Mouse (Mus musculus) G1E (cell line): ENCODE measurements at regions not wholly inside any gene's neighbourhood (a gene's known extent, or its start where the extent isn't known, plus 50 kb on each side); places are given as distances from the start of the nearest gene placed in this dataset.

Experiments
- ATAC-seq: 2 replicates; pipeline ENCODE4 v1.8.0; 2016; ENCODE audit warnings: mild to moderate bottlenecking; ENCODE audit not compliant: insufficient number of reproducible peaks, poor library complexity, low FRiP score, severe bottlenecking; ENCODE audit errors: extremely low read depth
- DNase-seq: peaks from one replicate; pipeline ENCODE4 v3.0.0; 2012; ENCODE audit warnings: low spot score
- H3K27me3 ChIP-seq: 2 replicates; pipeline ENCODE4 v1.6.1; 2012; ENCODE audit warnings: mild to moderate bottlenecking, low read length, inconsistent platforms; ENCODE audit not compliant: insufficient read depth
- H3K36me3 ChIP-seq: replicated peaks from 2 replicates; pipeline ENCODE3; 2012; ENCODE audit warnings: mild to moderate bottlenecking, inconsistent platforms
- H3K4me1 ChIP-seq: 2 replicates; pipeline ENCODE4 v1.6.1; 2012; ENCODE audit warnings: low read depth, low read length, inconsistent platforms, mixed read lengths; ENCODE audit not compliant: insufficient read depth
- H3K4me3 ChIP-seq: 2 replicates; pipeline ENCODE4 v1.5.1; 2012; ENCODE audit warnings: low read depth, mild to moderate bottlenecking, inconsistent platforms, low read length, moderate library complexity, mixed read lengths
- H3K9me3 ChIP-seq: replicated peaks from 2 replicates; pipeline ENCODE4 v1.6.1; 2012; ENCODE audit warnings: inconsistent platforms
- CTCF ChIP-seq: IDR thresholded peaks from 2 replicates; pipeline ENCODE4 v1.5.1; 2012; ENCODE audit warnings: low read depth, low read length, inconsistent platforms, mixed read lengths
- GATA1 ChIP-seq: IDR thresholded peaks from 2 replicates; pipeline ENCODE4 v1.6.1; 2012; ENCODE audit warnings: borderline replicate concordance, low read length, inconsistent platforms, mixed read lengths
- GATA2 ChIP-seq: IDR thresholded peaks from 2 replicates; pipeline ENCODE4 v1.6.1; 2012; ENCODE audit warnings: low read depth, low read length, inconsistent platforms, borderline replicate concordance
- POLR2AphosphoS5 ChIP-seq: IDR thresholded peaks from 2 replicates; pipeline ENCODE4 v1.6.1; 2012; ENCODE audit warnings: low read depth, low read length, inconsistent platforms; ENCODE audit not compliant: insufficient replicate concordance
- TAL1 ChIP-seq: conservative IDR thresholded peaks from 2 replicates; pipeline ENCODE4 v1.6.1; 2012; ENCODE audit warnings: low read depth, low read length, inconsistent platforms, mixed read lengths

- no peak for TF ChIP-seq TAL1
- TF ChIP-seq GATA1: no peak
- no peak for TF ChIP-seq CTCF
- no peaks in the 10 kb centered on the region for H3K36me3 ChIP-seq
- peaks cover 4% of the 10 kb centered on the region; the same call in 1 of the 2 replicates for H3K9me3 ChIP-seq
- no peak overlapping the region for H3K4me3 ChIP-seq
- H3K4me1 ChIP-seq: no peaks in the 10 kb centered on the region
- no peak for ATAC-seq
- DNase-seq: no peak
- no peaks in the 10 kb centered on the region for H3K27me3 ChIP-seq
These were observed 330.5 kb upstream of the Jag1 start for GRCm38 (mm10) chr2:137446919-137447318.

- no peak for ATAC-seq
- Histone ChIP-seq H3K9me3 (peaks cover 7% of the 10 kb centered on the region), H3K4me1 (no peaks in the 10 kb centered on the region), H3K36me3 (no peaks in the 10 kb centered on the region), H3K4me3 (no peak overlapping the region), H3K27me3 (no peaks in the 10 kb centered on the region)
- TF ChIP-seq TAL1 (no peak), GATA1 (no peak), POLR2AphosphoS5 (no peak), CTCF (no peak), GATA2 (no peak)
- no peak for DNase-seq
These were observed 321.3 kb upstream of the Jag1 start for GRCm38 (mm10) chr2:137437741-137438140.

- no peak for DNase-seq
- Histone ChIP-seq H3K4me3 (no peak overlapping the region), H3K4me1 (no peaks in the 10 kb centered on the region), H3K27me3 (no peaks in the 10 kb centered on the region), H3K36me3 (no peaks in the 10 kb centered on the region), H3K9me3 (peaks cover 13% of the 10 kb centered on the region)
- ATAC-seq: no peak
- TF ChIP-seq POLR2AphosphoS5: no peak
- no peak for TF ChIP-seq GATA2
- TF ChIP-seq TAL1: no peak
- TF ChIP-seq GATA1: no peak
- TF ChIP-seq CTCF: no peak
These were observed 319.7 kb upstream of the Jag1 start for GRCm38 (mm10) chr2:137436161-137436560.

GRCm38 (mm10) chr2:137422656-137423055 is 306.2 kb upstream of the Jag1 start:
- TF ChIP-seq CTCF (no peak), POLR2AphosphoS5 (no peak), GATA2 (no peak), GATA1 (no peak), TAL1 (no peak)
- no peaks in the 10 kb centered on the region for H3K4me1 ChIP-seq
- H3K9me3 ChIP-seq: peaks cover 9% of the 10 kb centered on the region
- H3K4me3 ChIP-seq: no peak overlapping the region
- ATAC-seq (no peak), DNase-seq (no peak)
- no peaks in the 10 kb centered on the region for H3K27me3 ChIP-seq
- H3K36me3 ChIP-seq: no peaks in the 10 kb centered on the region

- DNase-seq (no peak), ATAC-seq (no peak)
- Histone ChIP-seq H3K4me3 (no peak overlapping the region), H3K9me3 (peaks cover 13% of the 10 kb centered on the region), H3K27me3 (no peaks in the 10 kb centered on the region), H3K36me3 (no peaks in the 10 kb centered on the region), H3K4me1 (no peaks in the 10 kb centered on the region)
- TF ChIP-seq GATA2 (no peak), GATA1 (no peak), CTCF (no peak)
These were observed 303.2 kb upstream of the Jag1 start for GRCm38 (mm10) chr2:137419678-137420077.

GRCm38 (mm10) chr2:137417691-137418090 is 301.2 kb upstream of the Jag1 start:
- no peak overlapping the region for H3K4me3 ChIP-seq
- TF ChIP-seq POLR2AphosphoS5 (no peak), CTCF (no peak), TAL1 (no peak), GATA2 (no peak), GATA1 (no peak)
- H3K4me1 ChIP-seq: no peaks in the 10 kb centered on the region
- H3K27me3 ChIP-seq: no peaks in the 10 kb centered on the region
- DNase-seq (no peak), ATAC-seq (no peak)
- H3K9me3 ChIP-seq: peaks cover 16% of the 10 kb centered on the region
- no peaks in the 10 kb centered on the region for H3K36me3 ChIP-seq

GRCm38 (mm10) chr2:137413432-137413831 is 297.0 kb upstream of the Jag1 start:
- Histone ChIP-seq H3K9me3 (peaks cover 9% of the 10 kb centered on the region), H3K36me3 (no peaks in the 10 kb centered on the region), H3K4me1 (no peaks in the 10 kb centered on the region), H3K27me3 (no peaks in the 10 kb centered on the region), H3K4me3 (no peak overlapping the region)
- no peak for TF ChIP-seq TAL1
- no peak for TF ChIP-seq GATA1
- TF ChIP-seq CTCF: no peak
- TF ChIP-seq GATA2: no peak
- TF ChIP-seq POLR2AphosphoS5: no peak
- ATAC-seq: no peak
- no peak for DNase-seq
